Mouse (Mus musculus) liver, embryonic 14.5 days (tissue): ENCODE data around the gene Ctsd.

ENCODE experiments used
- CTCF ChIP-seq: IDR thresholded peaks from 2 replicates; pipeline ENCODE4 v1.5.1; 2016; ENCODE audit warnings: antibody characterized with exemption, low read depth, control low read depth
- EP300 ChIP-seq: IDR thresholded peaks from 2 replicates; pipeline ENCODE4 v1.6.1; 2016; ENCODE audit warnings: antibody characterized with exemption, low read depth

GRCm38 (mm10) chr7:142376096-142376495 is 11.7 kb downstream of the Ctsd start:
- TF ChIP-seq EP300 = no peak
- TF ChIP-seq CTCF = no peak
